22 mouse cellular contexts compared by ENCODE assay signal in the genomic region with DNA sequence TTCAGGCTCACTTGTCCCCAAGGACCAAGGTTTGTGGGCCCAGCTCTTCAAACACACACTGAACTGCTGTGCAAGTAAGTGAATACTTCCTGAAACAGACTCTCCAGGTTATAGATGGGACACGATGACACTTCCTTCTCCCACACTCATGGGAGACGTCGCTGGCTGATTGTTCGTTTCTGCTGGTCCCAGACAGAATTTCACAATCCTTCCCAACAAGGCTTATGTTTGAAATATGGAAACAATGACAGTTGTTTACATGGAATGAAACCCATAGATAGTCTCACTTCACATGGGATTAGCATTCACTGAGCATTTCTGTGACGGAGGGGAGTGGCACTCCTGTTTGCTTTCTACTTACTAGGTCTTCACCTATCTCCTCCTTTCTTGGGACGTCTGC. TPM values are rescaled to one million over a fixed set of nuclear protein-coding genes. Genes with fewer than 3 reads are reported as not detected.
"Had no signal": no experiment of that assay in that cellular context is flagged by ENCODE, and none has a peak within 500 bp of the region (broad histone marks: within the 10 kb centered on the region; RNA-seq: fewer than 3 reads in every experiment).

No protein-coding gene starts in this region.

- H3K4me2 ChIP-seq: neural tube, embryonic 13.5 days; neural tube, embryonic 15.5 days; stomach, embryonic 15.5 days had no signal

- H3K4me3 ChIP-seq: neural tube, embryonic 13.5 days; neural tube, embryonic 15.5 days; stomach, embryonic 15.5 days had no signal

- H3K27ac ChIP-seq: neural tube, embryonic 13.5 days; neural tube, embryonic 15.5 days; stomach, embryonic 15.5 days; stomach, postnatal 0 days had no signal

- H3K9ac ChIP-seq: neural tube, embryonic 13.5 days; neural tube, embryonic 15.5 days; stomach, embryonic 15.5 days had no signal

- H3K4me1 ChIP-seq: neural tube, embryonic 13.5 days; stomach, embryonic 15.5 days had no signal

- H3K36me3 ChIP-seq: neural tube, embryonic 13.5 days; neural tube, embryonic 15.5 days; stomach, embryonic 15.5 days had no signal

- DNase-seq: retina, postnatal 1 day; right cerebral cortex, adult 18-20 months; right cerebral cortex, postnatal 14 days; right cerebral cortex, postnatal 25 days; right cerebral cortex, postnatal 4 days; spleen, adult 18-20 months; thymus, adult 18-20 months; thymus, adult 2 months; thymus, postnatal 14 days; thymus, postnatal 25 days; thymus, postnatal 36 days; thymus, postnatal 4 days had no signal

- H3K9me3 ChIP-seq: neural tube, embryonic 13.5 days; neural tube, embryonic 15.5 days; stomach, embryonic 15.5 days had no signal

- H3K27me3 ChIP-seq: neural tube, embryonic 13.5 days; neural tube, embryonic 15.5 days; stomach, embryonic 15.5 days had no signal

RNA-seq across cellular contexts. Expression of gene Fam50b, which starts 41.5 kb away (rescaled TPM):
- polyA plus RNA-seq: neural tube, embryonic 13.5 days; neural tube, embryonic 14.5 days; neural tube, embryonic 15.5 days; small intestine, adult 2 months; spleen, adult 2 months; stomach, embryonic 14.5 days; stomach, embryonic 15.5 days; stomach, embryonic 16.5 days; thymus, adult 2 months; thymus, postnatal 0 days had no signal
